Mouse (Mus musculus) liver, adult 2 months (tissue): ENCODE measurements at regions not wholly inside any gene's neighbourhood (a gene's known extent, or its start where the extent isn't known, plus 50 kb on each side); places are given as distances from the start of the nearest gene placed in this dataset.

Experiments used
- CTCF ChIP-seq: fragments of 200-500 bp; IDR thresholded peaks from 2 replicates; pipeline ENCODE4 v1.5.1; 2011; ENCODE audit warnings: low read depth, low read length, control low read depth
- POLR2A ChIP-seq: fragments of 200-500 bp; IDR thresholded peaks from 2 replicates; pipeline ENCODE4 v1.6.1; 2011; ENCODE audit warnings: low read length, control low read depth; ENCODE audit not compliant: insufficient read depth; ENCODE audit errors: extremely low read depth

DNA sequence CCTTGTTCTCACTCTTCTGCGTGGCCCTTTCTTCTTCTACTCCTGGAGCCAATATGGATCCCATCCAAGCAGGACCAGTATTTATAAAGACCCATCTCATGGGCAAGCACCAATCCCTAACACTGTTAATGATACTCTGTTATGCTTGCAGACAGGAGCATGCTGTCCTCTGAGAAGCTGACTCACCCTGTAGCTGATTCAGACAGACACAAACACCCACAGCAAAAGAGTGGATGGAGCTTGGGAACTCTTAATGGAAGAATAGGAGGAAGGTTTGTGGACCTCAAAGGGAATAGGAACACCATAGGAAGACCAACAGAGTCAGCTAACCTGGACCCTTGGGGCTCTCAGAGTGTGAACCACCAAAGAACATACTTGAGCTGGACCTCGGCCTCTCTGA lies 50.3 kb upstream of the Nck2 start:
- no peak for TF ChIP-seq POLR2A
- no peak for TF ChIP-seq CTCF
